Comparison of ENCODE assay signal across 22 mouse cellular contexts in genomic region chr4:114650551-114650950, GRCm38 (mm10).
"Had no signal": no experiment of that assay in that cellular context is flagged by ENCODE, and none has a peak within 500 bp of the region (broad histone marks: within the 10 kb centered on the region; RNA-seq: fewer than 3 reads in every experiment).

No protein-coding gene starts in this region.

- H3K4me3 ChIP-seq: limb, embryonic 12.5 days; limb, embryonic 15.5 days; midbrain, embryonic 12.5 days; midbrain, embryonic 15.5 days; neural tube, embryonic 12.5 days; neural tube, embryonic 15.5 days had no signal

- ATAC-seq: liver, postnatal 0 days; lung, postnatal 0 days; midbrain, embryonic 15.5 days had no signal

- H3K36me3 ChIP-seq: limb, embryonic 12.5 days; limb, embryonic 15.5 days; midbrain, embryonic 12.5 days; midbrain, embryonic 15.5 days; neural tube, embryonic 12.5 days; neural tube, embryonic 15.5 days had no signal

- H3K9me3 ChIP-seq: limb, embryonic 12.5 days; limb, embryonic 15.5 days; midbrain, embryonic 12.5 days; midbrain, embryonic 15.5 days; neural tube, embryonic 12.5 days; neural tube, embryonic 15.5 days had no signal

- DNase-seq: kidney, adult 8-10 months; kidney, postnatal 10 days; left cerebral cortex, postnatal 4 days; liver, postnatal 0 days; right cerebral cortex, adult 18-20 months; right cerebral cortex, postnatal 25 days; spleen, adult 18-20 months; thymus, adult 2 months; thymus, postnatal 14 days; thymus, postnatal 4 days had no signal

- H3K9ac ChIP-seq: limb, embryonic 12.5 days; limb, embryonic 15.5 days; liver, embryonic 14.5 days; liver, postnatal 0 days; lung, embryonic 14.5 days; midbrain, embryonic 12.5 days; midbrain, embryonic 15.5 days; neural tube, embryonic 12.5 days; neural tube, embryonic 15.5 days had no signal

- H3K27ac ChIP-seq: limb, embryonic 12.5 days; limb, embryonic 15.5 days; liver, embryonic 14.5 days; macrophage; midbrain, embryonic 12.5 days; midbrain, embryonic 15.5 days; neural tube, embryonic 12.5 days; neural tube, embryonic 15.5 days; stomach, postnatal 0 days had no signal

- H3K4me2 ChIP-seq: limb, embryonic 12.5 days; limb, embryonic 15.5 days; liver, embryonic 11.5 days; lung, embryonic 14.5 days; midbrain, embryonic 12.5 days; midbrain, embryonic 15.5 days; neural tube, embryonic 12.5 days; neural tube, embryonic 15.5 days had no signal
